Comparison of ENCODE assay signal across 8 mouse cellular contexts in genomic region chr14:21994061-21994990, GRCm38 (mm10). TPM values are rescaled to one million over a fixed set of nuclear protein-coding genes. Genes with fewer than 3 reads are reported as not detected.
DNase-seq lines count a peak whose midpoint lies in the region; ATAC-seq lines count a peak whose summit lies in the region.

No protein-coding gene starts in this region.

- no peaks in the 10 kb centered on the region for H3K9me3 ChIP-seq in heart, embryonic 15.5 days (replicated peaks)
- H3K9me3 ChIP-seq in midbrain, embryonic 11.5 days (ENCODE audit: control insufficient read depth, low read length) = no peaks in the 10 kb centered on the region

- 0 out of 2 replicates have a peak overlapping the region, but pooled peaks have one; percentile 19 for H3K9ac ChIP-seq in heart, embryonic 15.5 days
- peak overlapping the region; percentile 80 for H3K9ac ChIP-seq in midbrain, embryonic 11.5 days (ENCODE audit: low read length)

- H3K27me3 ChIP-seq in heart, embryonic 15.5 days = peaks cover 74% of the 10 kb centered on the region
- H3K27me3 ChIP-seq in midbrain, embryonic 11.5 days (ENCODE audit: control insufficient read depth, insufficient read depth, low read length) = peaks cover 16% of the 10 kb centered on the region

- H3K4me2 ChIP-seq in heart, embryonic 15.5 days = peak overlapping the region; percentile 77
- peak overlapping the region; percentile 88 for H3K4me2 ChIP-seq in midbrain, embryonic 11.5 days

- H3K4me3 ChIP-seq in heart, embryonic 15.5 days = peak overlapping the region; percentile 49
- peak overlapping the region; percentile 70 for H3K4me3 ChIP-seq in midbrain, embryonic 11.5 days (ENCODE audit: low read depth, low read length)

- peak; percentile 17 for DNase-seq in R1 (ENCODE audit: low read depth, low spot score)
- peak; percentile 65 to 75 for DNase-seq in adrenal gland, postnatal 36 days
- peak; percentile 69 to 77 for DNase-seq in kidney, postnatal 4 days
- peak; percentile 95 for DNase-seq in midbrain, embryonic 11.5 days (ENCODE audit: low spot score, missing footprints)
- no peak for DNase-seq in layer of hippocampus, adult 11-12 months (ENCODE audit: low spot score)
- DNase-seq in left cerebral cortex, adult 18-20 months (ENCODE audit: low spot score in 2 of 2) = no peak

- H3K36me3 ChIP-seq in heart, embryonic 15.5 days = no peaks in the 10 kb centered on the region
- H3K36me3 ChIP-seq in midbrain, embryonic 11.5 days (ENCODE audit: control insufficient read depth, insufficient read depth, low read length) = no peaks in the 10 kb centered on the region

- peaks cover 40% of the 10 kb centered on the region for H3K4me1 ChIP-seq in heart, embryonic 15.5 days (replicated peaks)
- H3K4me1 ChIP-seq in midbrain, embryonic 11.5 days (ENCODE audit: control insufficient read depth, insufficient read depth, low read length) = peaks cover 28% of the 10 kb centered on the region

- WGBS in heart, embryonic 15.5 days = 11% methylated on average over 44 of the region's 44 CpGs
- under 1% methylated on average over 44 of the region's 44 CpGs for WGBS in midbrain, embryonic 11.5 days

- ATAC-seq in heart, embryonic 15.5 days (replicated peaks; ENCODE audit: insufficient number of reproducible peaks, insufficient read depth, low FRiP score, low read depth) = no peak
- no peak for ATAC-seq in midbrain, embryonic 11.5 days (ENCODE audit: low FRiP score)
- ATAC-seq in erythroid progenitor cell, adult 5-6 weeks (replicated peaks; ENCODE audit: low FRiP score, poor library complexity, severe bottlenecking) = no peak

- H3K27ac ChIP-seq in heart, embryonic 15.5 days = no peak overlapping the region
- H3K27ac ChIP-seq in midbrain, embryonic 11.5 days (ENCODE audit: low read depth, low read length) = no peak overlapping the region; the same call in 1 of the 2 replicates

RNA-seq across cellular contexts. Expression of gene Zfp503, which starts 4.9 kb away (rescaled TPM):
- total RNA-seq in adrenal gland, postnatal 36 days (2021) = 10 to 100 TPM; 23.4 to 30.3 TPM
- 3.0 and 5.4 TPM in 2 replicates for polyA plus RNA-seq in heart, embryonic 15.5 days (2015; fragmentation: Nextera tagmentation; extraction: Ambion mirVana)
- 6.2 and 7.5 TPM in 2 replicates for polyA plus RNA-seq in midbrain, embryonic 11.5 days (2014; fragmentation: Nextera tagmentation; extraction: Ambion mirVana)
- total RNA-seq in left cerebral cortex, adult 18-20 months (2021) = 1 to 10 TPM; 3.9 to 4.5 TPM
- total RNA-seq in erythroid progenitor cell, adult 5-6 weeks (2015; ENCODE audit: low replicate concordance) = not detected in 2 replicates
- total RNA-seq in erythroid progenitor cell, adult 5-6 weeks (2017; ENCODE audit: low replicate concordance) = not detected in 2 replicates

RNA-seq across cellular contexts. Expression of gene Lrmda, which starts 25.2 kb away (rescaled TPM):
- 1 to 10 TPM; 5.2 to 7.2 TPM for total RNA-seq in adrenal gland, postnatal 36 days (2021)
- 0.70 and 0.83 TPM in 2 replicates for polyA plus RNA-seq in heart, embryonic 15.5 days (2015; fragmentation: Nextera tagmentation; extraction: Ambion mirVana)
- 0.23 and 0.34 TPM in 2 replicates for polyA plus RNA-seq in midbrain, embryonic 11.5 days (2014; fragmentation: Nextera tagmentation; extraction: Ambion mirVana)
- 1 to 10 TPM; 1.4 to 1.7 TPM for total RNA-seq in left cerebral cortex, adult 18-20 months (2021)
- 12.2 TPM in 1 of 2 replicates, not detected in the other for total RNA-seq in erythroid progenitor cell, adult 5-6 weeks (2015; ENCODE audit: low replicate concordance)
- not detected in 2 replicates for total RNA-seq in erythroid progenitor cell, adult 5-6 weeks (2017; ENCODE audit: low replicate concordance)

Comparison
In these comparisons a context has a peak if more than half of its experiments do, and no peak if none do; other contexts are left out.
1. DNase-seq: peak in R1 (single experiment), adrenal gland, postnatal 36 days (2 of 2), kidney, postnatal 4 days (2 of 2) and midbrain, embryonic 11.5 days (single experiment); none in layer of hippocampus, adult 11-12 months (single experiment) and left cerebral cortex, adult 18-20 months (0 of 2).
2. RNA of gene Zfp503, which starts 4.9 kb away (total RNA-seq): 23.4 to 30.3 TPM in adrenal gland, postnatal 36 days and 3.9 to 4.5 TPM in left cerebral cortex, adult 18-20 months; not detected in erythroid progenitor cell, adult 5-6 weeks; every median in the first group is over 4 times any median in the second.